Mouse (Mus musculus) ES-E14 (cell line): ENCODE measurements around the gene Col13a1. TPM values are rescaled to one million over a fixed set of nuclear protein-coding genes. Genes with fewer than 3 reads are reported as not detected.

ENCODE experiments used
- DNase-seq: peaks from one replicate; pipeline ENCODE4 v3.0.0-alpha.2; 2013; ENCODE audit warnings: low read depth, low spot score
- H3K27ac ChIP-seq: 2 replicates; pipeline ENCODE4 v1.5.1; 2012; ENCODE audit warnings: low read depth, mild to moderate bottlenecking, low read length, moderate library complexity, mixed read lengths; ENCODE audit not compliant: poor library complexity, insufficient read depth, severe bottlenecking
- H3K36me3 ChIP-seq: 2 replicates; pipeline ENCODE4 v1.6.1; 2012; ENCODE audit warnings: mild to moderate bottlenecking, low read length, moderate library complexity, mixed read lengths; ENCODE audit not compliant: control insufficient read depth, poor library complexity, insufficient read depth, severe bottlenecking
- H3K4me1 ChIP-seq, 2 experiments: fragments of 150-350 bp in 1 of 2; sonication (generic) in 1 of 2; 2 replicates each; pipeline ENCODE4 v1.6.1; 2012; ENCODE audit warnings: low read length in 2 of 2, mild to moderate bottlenecking in 1 of 2, mixed read lengths in 1 of 2; ENCODE audit not compliant: control insufficient read depth in 2 of 2, insufficient read depth in 2 of 2, poor library complexity in 1 of 2
- H3K4me3 ChIP-seq, 2 experiments: fragments of 150-350 bp in 1 of 2; sonication (generic) in 1 of 2; 2 replicates each; pipeline ENCODE4 v1.5.1; 2012; ENCODE audit warnings: low read length in 2 of 2, low read depth in 1 of 2, mild to moderate bottlenecking in 1 of 2, mixed read lengths in 1 of 2; ENCODE audit not compliant: insufficient read depth in 1 of 2, poor library complexity in 1 of 2, severe bottlenecking in 1 of 2
- H3K9ac ChIP-seq: 2 replicates; pipeline ENCODE4 v1.6.1; 2012; ENCODE audit warnings: low read depth, mild to moderate bottlenecking, low read length, mixed read lengths; ENCODE audit not compliant: poor library complexity, insufficient read depth, severe bottlenecking
- H3K9me3 ChIP-seq: fragments of 150-350 bp; sonication (generic); 2 replicates; pipeline ENCODE4 v1.6.1; 2012; ENCODE audit warnings: low read depth, mild to moderate bottlenecking, low read length; ENCODE audit not compliant: control insufficient read depth, insufficient read depth
- CHD2 ChIP-seq: IDR thresholded peaks from 2 replicates; pipeline ENCODE4 v1.6.1; 2014; ENCODE audit warnings: mild to moderate bottlenecking, low read depth, low read length, inconsistent platforms
- HCFC1 ChIP-seq: IDR thresholded peaks from 2 replicates; pipeline ENCODE4 v1.6.1; 2012; ENCODE audit warnings: low read length, inconsistent platforms, borderline replicate concordance; ENCODE audit not compliant: insufficient read depth
- MAFK ChIP-seq: IDR thresholded peaks from 2 replicates; pipeline ENCODE4 v1.6.1; 2014; ENCODE audit warnings: mild to moderate bottlenecking, low read depth, low read length, inconsistent platforms; ENCODE audit not compliant: insufficient read depth
- ZC3H11A ChIP-seq: IDR thresholded peaks from 2 replicates; pipeline ENCODE4 v1.6.1; 2012; ENCODE audit warnings: low read depth, mild to moderate bottlenecking, inconsistent platforms, low read length, borderline replicate concordance
- ZNF384 ChIP-seq: IDR thresholded peaks from 2 replicates; pipeline ENCODE4 v1.6.1; 2012; ENCODE audit warnings: low read depth, low read length, inconsistent platforms
- in situ Hi-C, 2 experiments: fragments of 600-800 bp; cut with MboI; formaldehyde crosslinking; loops; one replicate each; pipeline ENCODE4 v1.15.1; 2025; ENCODE audit warnings: low sequenced_read_pairs in 2 of 2, inconsistent platforms in 1 of 2; ENCODE audit not compliant: unreplicated experiment in 2 of 2
- total RNA-seq: library from RNA; depleted of rRNA; stranded (reverse); fragments of 300-350 nt; gene quantifications from 2 replicates; pipeline ENCODE4 v1.2.3, GENCODE M21; 2012

The Col13a1 gene
- total RNA-seq, 1 experiment: 4.7 TPM

DNA sequence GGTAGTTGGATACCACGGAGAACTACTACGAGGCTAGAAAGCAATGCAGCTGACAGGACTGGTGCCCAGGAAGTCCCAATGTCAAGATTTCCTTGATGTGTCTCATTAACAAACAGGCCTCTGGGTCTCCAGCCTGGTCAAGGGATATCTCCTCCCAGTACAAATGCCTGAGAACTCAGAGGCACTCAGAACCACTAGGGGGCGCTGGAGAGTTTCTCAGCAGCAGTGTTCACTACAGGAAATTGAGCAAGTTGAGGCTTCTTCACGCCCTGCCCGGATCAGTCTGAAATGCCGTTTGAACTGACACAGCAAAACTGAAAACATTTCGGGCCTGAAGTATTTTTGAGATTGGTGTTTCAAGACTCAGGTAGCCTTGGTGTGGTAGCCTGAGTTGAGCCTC is 1.5 kb upstream of the Col13a1 start:
- DNase-seq: peak; percentile 94
- Histone ChIP-seq H3K9me3 (no peaks in the 10 kb centered on the region), H3K4me1 (peaks cover 4 to 13% of the 10 kb centered on the region in 2 experiments; a peak in 3 of 4 replicates), H3K4me3 (no peak overlapping the region), H3K27ac (no peak overlapping the region), H3K9ac (no peak overlapping the region), H3K36me3 (no peaks in the 10 kb centered on the region)
- in situ Hi-C loops: no loop called here
- TF ChIP-seq MAFK (peak; percentile 52; the same call in 1 of the 2 replicates), CHD2 (no peak), HCFC1 (no peak), ZC3H11A (peak; percentile 86), ZNF384 (no peak)

DNA sequence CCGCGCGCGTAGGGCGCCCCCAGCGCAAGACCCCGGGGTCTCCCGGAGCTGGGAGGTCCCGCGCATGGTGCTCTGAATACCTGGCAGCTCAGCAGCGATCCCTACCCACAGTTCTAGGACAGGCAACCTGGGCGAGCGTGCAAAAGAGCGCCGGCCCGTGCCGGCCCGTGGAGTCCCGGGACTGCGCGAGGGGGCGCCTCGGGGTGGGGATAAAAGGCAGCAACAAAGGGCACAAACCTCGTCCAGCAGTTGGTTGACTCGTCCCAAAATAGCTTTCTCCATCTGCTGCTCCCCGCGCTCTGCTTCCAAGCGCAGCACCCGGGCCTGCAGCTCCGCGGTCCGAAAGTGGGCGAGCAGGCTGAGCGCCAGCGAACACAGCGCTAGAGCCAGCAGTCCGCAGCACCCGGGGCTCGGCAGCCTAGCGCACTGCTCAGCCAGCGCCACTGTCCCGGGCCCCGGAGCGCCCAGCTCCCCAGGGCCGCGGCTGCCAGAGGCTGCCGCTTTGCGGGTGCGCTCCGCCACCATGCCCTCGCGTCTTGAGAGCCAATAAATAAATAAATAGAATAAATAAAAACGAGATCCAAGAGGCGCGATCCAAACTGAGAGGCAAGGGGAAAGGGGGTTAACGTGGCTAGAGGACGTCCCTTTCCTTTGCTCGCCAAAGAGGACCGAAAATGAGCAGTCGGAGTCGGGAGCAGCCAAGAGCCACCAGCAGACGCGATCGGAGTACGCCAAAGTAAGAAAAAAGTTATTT is 619 bp downstream of the Col13a1 start:
- Histone ChIP-seq H3K4me3 (peak overlapping the region; percentile 68 to 80), H3K27ac (no peak overlapping the region), H3K36me3 (no peaks in the 10 kb centered on the region), H3K9me3 (no peaks in the 10 kb centered on the region), H3K9ac (peak overlapping the region; percentile 63), H3K4me1 (peaks cover 4 to 13% of the 10 kb centered on the region in 2 experiments; a peak in 3 of 4 replicates)
- TF ChIP-seq CHD2: no peak
- no peak for TF ChIP-seq HCFC1
- no peak for TF ChIP-seq ZC3H11A
- no peak for TF ChIP-seq ZNF384
- TF ChIP-seq MAFK: no peak
- no peak for DNase-seq
- in situ Hi-C loops: no loop called here

DNA sequence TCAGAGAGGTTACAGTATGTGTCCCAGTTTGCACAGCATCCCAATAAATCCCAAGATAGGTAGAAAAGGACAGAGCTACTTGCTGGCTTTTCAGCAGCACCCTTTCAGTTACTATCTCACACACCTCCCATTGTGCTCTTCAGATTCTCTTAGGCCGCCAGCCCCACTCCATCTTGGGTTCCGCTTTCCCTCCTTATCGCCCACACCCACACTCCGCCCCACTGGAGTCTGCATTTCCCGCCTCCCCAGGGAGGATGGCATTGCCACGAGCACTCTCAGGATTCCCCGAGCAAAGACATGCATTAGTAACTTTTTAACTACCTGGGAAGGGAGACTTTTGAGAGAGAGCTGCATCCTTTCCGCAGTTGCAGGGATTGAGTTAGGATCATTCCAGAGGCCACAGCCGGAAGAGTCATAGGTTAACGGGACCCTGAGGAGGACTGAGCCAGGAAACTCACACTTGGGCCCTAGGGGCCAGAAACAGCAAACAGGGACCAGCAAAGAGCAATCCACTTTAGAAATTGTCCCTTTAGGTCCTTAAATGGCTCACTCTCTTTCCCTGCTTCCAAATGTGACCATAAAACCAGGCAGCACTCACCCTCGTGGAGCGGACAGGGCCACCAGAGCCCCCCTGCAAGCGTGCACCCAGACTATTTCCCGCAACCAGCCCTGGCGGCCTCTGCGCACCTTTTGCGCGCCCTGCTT is 1.4 kb downstream of the Col13a1 start:
- peak overlapping the region; percentile 63; the same call in 1 of the 2 replicates for H3K9ac ChIP-seq
- in situ Hi-C loops: no loop called here
- no peak for DNase-seq
- H3K36me3 ChIP-seq: no peaks in the 10 kb centered on the region
- TF ChIP-seq CHD2 (no peak), MAFK (no peak), HCFC1 (no peak), ZC3H11A (no peak)
- H3K27ac ChIP-seq: no peak overlapping the region
- no peaks in the 10 kb centered on the region for H3K9me3 ChIP-seq
- peak overlapping the region; percentile 68 to 80 for H3K4me3 ChIP-seq
- peaks cover 4 to 13% of the 10 kb centered on the region in 2 experiments; a peak in 3 of 4 replicates for H3K4me1 ChIP-seq

GRCm38 (mm10) chr10:61976987-61977386 is 1.9 kb downstream of the Col13a1 start:
- DNase-seq: no peak
- H3K4me3 ChIP-seq: no peak overlapping the region; a peak in 1 of 4 replicates
- in situ Hi-C loops: no loop called here
- H3K9me3 ChIP-seq: no peaks in the 10 kb centered on the region
- H3K36me3 ChIP-seq: no peaks in the 10 kb centered on the region
- H3K4me1 ChIP-seq: peaks cover 4 to 16% of the 10 kb centered on the region in 2 experiments; a peak in 3 of 4 replicates
- TF ChIP-seq MAFK: no peak
- TF ChIP-seq ZNF384: no peak
- TF ChIP-seq CHD2: no peak
- no peak for TF ChIP-seq HCFC1
- TF ChIP-seq ZC3H11A: no peak
- H3K27ac ChIP-seq: no peak overlapping the region
- H3K9ac ChIP-seq: peak overlapping the region; percentile 12; the same call in 1 of the 2 replicates
